Mouse (Mus musculus) MEL (cell line): Measurements from ENCODE around the gene Rnf26. TPM values are rescaled to one million over a fixed set of nuclear protein-coding genes. Genes with fewer than 3 reads are reported as not detected.

Experiments used
- DNase-seq: peaks from one replicate; pipeline ENCODE4 v3.0.0; 2011; ENCODE audit warnings: low read depth, low spot score
- H3K27ac ChIP-seq: 2 replicates; pipeline ENCODE4 v1.5.1; 2012; ENCODE audit warnings: low read depth, mild to moderate bottlenecking, control low read depth, low read length, moderate library complexity; ENCODE audit not compliant: control insufficient read depth
- H3K27me3 ChIP-seq, 2 experiments: fragments of 150-350 bp in 1 of 2; sonication (generic) in 1 of 2; 2 replicates each; pipeline ENCODE4 v1.6.1; 2012; ENCODE audit warnings: low read length in 2 of 2, mild to moderate bottlenecking in 2 of 2, improper control_type of control experiment in 1 of 2, moderate library complexity in 1 of 2; ENCODE audit not compliant: insufficient read depth in 2 of 2, control insufficient read depth in 1 of 2
- H3K36me3 ChIP-seq, 2 experiments: 2 replicates each; pipeline ENCODE4 v1.6.1; 2012 to 2014; ENCODE audit warnings: low read length in 2 of 2, improper control_type of control experiment in 1 of 2, inconsistent platforms in 1 of 2, mild to moderate bottlenecking in 1 of 2; ENCODE audit not compliant: insufficient read depth in 2 of 2, control insufficient read depth in 1 of 2
- H3K4me1 ChIP-seq, 2 experiments: fragments of 150-350 bp in 1 of 2; sonication (generic) in 1 of 2; 2 replicates each; pipeline ENCODE4 v1.6.1; 2012; ENCODE audit warnings: low read length in 2 of 2, improper control_type of control experiment in 1 of 2, mild to moderate bottlenecking in 1 of 2; ENCODE audit not compliant: insufficient read depth in 2 of 2, control insufficient read depth in 1 of 2
- H3K4me3 ChIP-seq, 2 experiments: fragments of 150-350 bp in 1 of 2; sonication (generic) in 1 of 2; 2 replicates each; pipeline ENCODE4 v1.5.1; 2012; ENCODE audit warnings: low read depth in 2 of 2, low read length in 2 of 2, mild to moderate bottlenecking in 2 of 2, moderate library complexity in 2 of 2, control low read depth in 1 of 2, improper control_type of control experiment in 1 of 2; ENCODE audit not compliant: control insufficient read depth in 1 of 2, insufficient read depth in 1 of 2
- H3K79me2 ChIP-seq: 2 replicates; pipeline ENCODE4 v1.6.1; 2012; ENCODE audit warnings: mild to moderate bottlenecking, low read length, moderate library complexity; ENCODE audit not compliant: control insufficient read depth, poor library complexity, insufficient read depth
- H3K9ac ChIP-seq: 2 replicates; pipeline ENCODE4 v1.6.1; 2012; ENCODE audit warnings: low read depth, mild to moderate bottlenecking, control low read depth, low read length, moderate library complexity; ENCODE audit not compliant: control insufficient read depth, poor library complexity, severe bottlenecking
- H3K9me3 ChIP-seq: fragments of 150-350 bp; sonication (generic); replicated peaks from 2 replicates; pipeline ENCODE4 v1.6.1; 2012; ENCODE audit warnings: mild to moderate bottlenecking, low read length, improper control_type of control experiment, moderate library complexity; ENCODE audit not compliant: insufficient read depth
- CHD2 ChIP-seq: IDR thresholded peaks from 2 replicates; pipeline ENCODE4 v1.6.1; 2011; ENCODE audit warnings: low read length, improper control_type of control experiment
- E2F4 ChIP-seq: IDR thresholded peaks from 2 replicates; pipeline ENCODE4 v1.6.1; 2011; ENCODE audit warnings: low read depth, low read length, improper control_type of control experiment, borderline replicate concordance
- EP300 ChIP-seq, 2 experiments: IDR thresholded peaks; 2 replicates each; pipeline ENCODE4 v1.6.1; 2011; ENCODE audit warnings: improper control_type of control experiment in 2 of 2, low read length in 2 of 2, low read depth in 1 of 2, mild to moderate bottlenecking in 1 of 2
- ETS1 ChIP-seq: IDR thresholded peaks from 2 replicates; pipeline ENCODE4 v1.6.1; 2012; ENCODE audit warnings: low read depth, mild to moderate bottlenecking, inconsistent platforms, low read length, improper control_type of control experiment, moderate library complexity
- HCFC1 ChIP-seq: IDR thresholded peaks from 2 replicates; pipeline ENCODE4 v1.6.1; 2012; ENCODE audit warnings: low read depth, mild to moderate bottlenecking, inconsistent platforms, low read length, improper control_type of control experiment, moderate library complexity
- JUND ChIP-seq: IDR thresholded peaks from 2 replicates; pipeline ENCODE4 v1.6.1; 2011; ENCODE audit warnings: low read depth, mild to moderate bottlenecking, improper control_type of control experiment, low read length
- KAT2A ChIP-seq: conservative IDR thresholded peaks from 2 replicates; pipeline ENCODE4 v1.6.1; 2012; ENCODE audit warnings: low read depth, low read length, improper control_type of control experiment, inconsistent platforms
- MXI1 ChIP-seq: IDR thresholded peaks from 2 replicates; pipeline ENCODE4 v1.6.1; 2011; ENCODE audit warnings: mild to moderate bottlenecking, low read depth, low read length, improper control_type of control experiment
- RCOR1 ChIP-seq: IDR thresholded peaks from 2 replicates; pipeline ENCODE4 v1.6.1; 2012; ENCODE audit warnings: low read depth, mild to moderate bottlenecking, inconsistent platforms, low read length, improper control_type of control experiment
- SIN3A ChIP-seq: IDR thresholded peaks from 2 replicates; pipeline ENCODE4 v1.6.1; 2012; ENCODE audit warnings: low read length, improper control_type of control experiment, inconsistent platforms
- SMC3 ChIP-seq: IDR thresholded peaks from 2 replicates; pipeline ENCODE4 v1.6.1; 2011; ENCODE audit warnings: low read depth, low read length, improper control_type of control experiment
- TBP ChIP-seq: IDR thresholded peaks from 2 replicates; pipeline ENCODE4 v1.8.0; 2011; ENCODE audit warnings: low read depth, low read length, improper control_type of control experiment
- UBTF ChIP-seq: IDR thresholded peaks from 2 replicates; pipeline ENCODE4 v1.6.1; 2012; ENCODE audit warnings: low read depth, mild to moderate bottlenecking, inconsistent platforms, low read length, improper control_type of control experiment, moderate library complexity, borderline replicate concordance; ENCODE audit not compliant: insufficient read depth
- ZMIZ1 ChIP-seq: IDR thresholded peaks from 2 replicates; pipeline ENCODE4 v1.6.1; 2012; ENCODE audit warnings: low read depth, mild to moderate bottlenecking, inconsistent platforms, low read length, improper control_type of control experiment, moderate library complexity
- polyA plus RNA-seq, 2 experiments: library from polyadenylated mRNA; stranded (reverse) in 1 of 2; unstranded in 1 of 2; fragments of >175 nt in 1 of 2; fragments of >200 nt in 1 of 2; gene quantifications; 2 replicates each; pipeline versions ENCODE4 v1.2.1 to v1.2.4; 2012; ENCODE audit warnings: low replicate concordance in 2 of 2, low read depth in 1 of 2; ENCODE audit not compliant: insufficient read length in 2 of 2, insufficient read depth in 1 of 2, missing spikeins in 1 of 2
- total RNA-seq: library from RNA; depleted of rRNA; stranded (reverse); fragments of 300-350 nt; gene quantifications from 2 replicates; pipeline ENCODE4 v1.2.3, GENCODE M21; 2012

Gene Rnf26
- total and polyA plus RNA-seq, 3 experiments: 14.0 to 55.1 TPM; not detected in 1

DNA sequence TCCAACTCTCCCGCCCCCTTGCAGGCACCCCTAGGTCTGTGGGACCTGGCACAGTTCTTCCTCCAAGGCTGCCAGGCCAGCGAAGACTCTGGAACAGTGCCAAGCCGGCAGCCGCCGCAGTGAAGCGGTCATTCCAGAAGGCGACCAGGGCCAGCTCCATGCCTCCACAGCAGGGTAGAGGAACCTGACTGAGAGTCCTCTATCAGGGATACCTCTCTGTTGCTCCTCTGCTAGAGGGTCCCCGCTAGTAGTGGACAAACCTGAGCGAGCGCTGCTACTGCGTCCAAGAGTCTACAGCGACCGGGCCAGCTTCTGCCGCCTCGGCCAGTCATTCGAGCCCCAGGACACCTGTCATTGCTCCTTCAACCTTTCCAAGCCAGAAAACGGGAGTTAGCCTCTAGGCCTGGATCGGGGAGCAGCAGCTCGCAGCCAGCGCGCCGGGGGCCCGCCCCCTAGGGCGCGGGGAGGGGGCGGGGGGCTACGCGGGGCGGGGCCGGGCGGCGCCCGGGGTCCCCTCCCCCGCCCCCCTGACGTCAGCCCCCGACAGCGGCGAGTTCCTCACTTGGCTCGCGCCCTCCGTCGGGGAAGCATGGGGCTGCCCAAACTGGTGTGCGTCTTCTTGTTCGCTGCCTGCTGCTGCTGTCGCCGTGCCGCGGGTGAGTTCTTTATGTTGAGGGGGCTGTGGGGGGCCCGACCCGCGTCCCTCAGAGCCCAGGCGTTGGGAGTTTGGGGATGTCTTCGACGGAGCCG is 21.0 kb upstream of the Rnf26 start, which contains the start of gene Mcam:
Mcam (plus strand) TSS at position 369 of the 750 bp plus-strand sequence.
- peaks cover 22 to 24% of the 10 kb centered on the region in 2 experiments for H3K27me3 ChIP-seq
- peak; percentile 34 for DNase-seq
- peak within 1 kb of the TSS in 1 of 2 experiments; percentile 5; a peak in 1 of 4 replicates for H3K4me3 ChIP-seq
- peaks cover 0 to 12% of the 10 kb centered on the region in 2 experiments; a peak in 3 of 4 replicates for H3K4me1 ChIP-seq
- H3K36me3 ChIP-seq: peaks cover 0 to 6% of the 10 kb centered on the region in 2 experiments; a peak in 1 of 4 replicates
- TF ChIP-seq ZMIZ1 (no peak), JUND (no peak), SMC3 (no peak), ETS1 (no peak), RCOR1 (no peak)
- no peak within 1 kb of the TSS for H3K9ac ChIP-seq
- H3K27ac ChIP-seq: no peak within 1 kb of the TSS
- no peaks in the 10 kb centered on the region for H3K79me2 ChIP-seq
- H3K9me3 ChIP-seq: no peaks in the 10 kb centered on the region

GRCm38 (mm10) chr9:44133287-44133686 is 20.0 kb upstream of the Rnf26 start:
- peaks cover 22 to 24% of the 10 kb centered on the region in 2 experiments for H3K27me3 ChIP-seq
- no peak overlapping the region for H3K27ac ChIP-seq
- no peak for DNase-seq
- H3K9me3 ChIP-seq: no peaks in the 10 kb centered on the region
- H3K79me2 ChIP-seq: no peaks in the 10 kb centered on the region
- no peak overlapping the region for H3K4me3 ChIP-seq
- no peak for TF ChIP-seq SIN3A
- TF ChIP-seq CHD2: no peak
- no peak for TF ChIP-seq KAT2A
- no peak for TF ChIP-seq E2F4
- no peak overlapping the region for H3K9ac ChIP-seq
- H3K36me3 ChIP-seq: peaks cover 0 to 8% of the 10 kb centered on the region in 2 experiments; a peak in 1 of 4 replicates
- H3K4me1 ChIP-seq: peaks cover 0 to 18% of the 10 kb centered on the region in 2 experiments; a peak in 3 of 4 replicates

DNA sequence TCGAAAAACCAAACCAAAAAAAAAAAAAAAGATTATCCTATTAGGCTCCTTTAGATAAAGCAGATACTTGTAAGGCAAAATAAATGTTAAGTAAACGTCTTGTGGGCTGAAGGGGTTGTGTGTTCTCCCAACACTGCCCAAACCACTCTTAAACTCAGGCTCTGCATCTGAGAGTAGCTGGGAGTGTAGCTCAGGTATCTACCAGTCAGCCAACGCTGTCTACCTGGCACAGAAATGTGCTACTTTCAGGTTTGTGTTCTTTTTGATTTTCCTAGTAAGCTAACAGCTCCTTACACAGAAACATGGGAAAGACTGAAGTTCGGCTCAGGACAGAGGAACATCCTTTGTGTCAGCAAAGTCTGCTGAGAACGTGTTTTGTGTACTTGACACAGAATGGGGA is 18.9 kb upstream of the Rnf26 start:
- no peak for DNase-seq
- peaks cover 22 to 24% of the 10 kb centered on the region in 2 experiments for H3K27me3 ChIP-seq
- TF ChIP-seq UBTF: no peak
- TF ChIP-seq MXI1: no peak
- TF ChIP-seq EP300 (IDR thresholded peaks at IDR 0.05; ENCODE audit: low read depth in 1 of 2, low read length in 2 of 2): no peak
- no peak for TF ChIP-seq TBP
- no peak for TF ChIP-seq HCFC1
- H3K79me2 ChIP-seq: no peaks in the 10 kb centered on the region
- H3K36me3 ChIP-seq: peaks cover 0 to 8% of the 10 kb centered on the region in 2 experiments; a peak in 1 of 4 replicates
- peaks cover 0 to 18% of the 10 kb centered on the region in 2 experiments; a peak in 3 of 4 replicates for H3K4me1 ChIP-seq
- H3K9me3 ChIP-seq: no peaks in the 10 kb centered on the region
- H3K27ac ChIP-seq: no peak overlapping the region
- no peak overlapping the region for H3K9ac ChIP-seq
- H3K4me3 ChIP-seq: no peak overlapping the region
